Mouse (Mus musculus) ES-Bruce4 (cell line): ENCODE measurements around the gene Rps2.

Experiments
- CTCF ChIP-seq: IDR thresholded peaks from one replicate; pipeline ENCODE4 v1.8.1; 2011; ENCODE audit warnings: low read depth, low read length
- POLR2A ChIP-seq: IDR thresholded peaks from one replicate; pipeline ENCODE4 v1.8.1; 2011; ENCODE audit warnings: low read length; ENCODE audit not compliant: insufficient read depth

DNA sequence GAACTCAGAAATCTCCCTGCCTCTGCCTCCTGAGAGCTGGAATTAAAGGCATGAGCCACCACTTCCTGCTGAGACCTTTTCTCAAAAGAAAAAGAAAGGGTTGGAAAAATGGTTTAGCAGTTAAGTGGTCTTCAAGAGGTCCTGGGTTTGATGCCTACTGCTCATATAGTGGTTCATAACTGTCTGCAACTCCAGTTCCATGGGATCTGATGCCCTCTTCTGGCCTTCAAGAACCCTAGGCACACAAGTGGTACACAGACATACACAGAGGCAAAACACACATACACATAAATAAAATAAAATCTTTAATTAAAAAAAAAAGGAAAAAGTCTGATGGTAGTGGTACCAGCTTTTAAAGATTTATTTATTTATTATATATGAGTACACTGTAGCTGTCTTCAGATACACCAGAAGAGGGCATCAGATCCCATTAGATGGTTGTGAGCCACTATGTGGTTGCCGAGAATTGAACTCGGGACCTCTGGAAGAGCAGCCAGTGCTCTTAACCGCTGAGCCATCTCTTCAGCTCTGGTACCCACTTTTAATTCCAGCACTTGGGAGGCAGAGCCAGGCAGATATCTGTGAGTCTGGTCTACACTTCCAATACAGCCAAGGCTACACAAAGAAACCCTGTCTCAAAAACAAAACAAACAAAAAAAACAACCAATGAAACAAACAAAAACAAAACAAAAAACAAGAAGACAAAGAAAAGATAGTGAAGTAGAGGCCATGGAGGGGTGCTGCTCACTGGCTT lies 7.9 kb downstream of the Rps2 start:
- no peak for TF ChIP-seq CTCF
- TF ChIP-seq POLR2A = no peak
